13 mouse cellular contexts compared by ENCODE assay signal in the genomic region with DNA sequence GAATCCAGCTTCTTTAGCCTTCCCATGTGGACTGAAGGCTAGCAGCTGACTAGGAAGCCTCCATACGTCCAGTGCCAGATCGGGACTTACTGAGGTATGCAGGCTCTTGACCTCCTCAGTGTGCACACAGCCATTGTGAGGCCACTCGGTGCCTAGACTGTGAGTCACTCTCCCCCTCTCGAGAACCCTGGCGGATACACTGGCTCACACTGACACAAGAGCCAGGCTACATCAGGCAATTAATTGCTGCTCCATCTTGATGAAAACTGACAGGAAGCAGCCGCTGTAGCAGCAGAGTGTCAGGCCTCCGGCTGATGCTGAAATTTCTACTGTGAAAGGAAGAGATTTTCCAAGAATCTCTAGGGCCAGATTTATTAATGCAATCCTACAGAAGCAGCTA.
DNase-seq lines count a peak whose midpoint lies in the region.
"Had no signal": no experiment of that assay in that cellular context is flagged by ENCODE, and none has a peak within 500 bp of the region (broad histone marks: within the 10 kb centered on the region; RNA-seq: fewer than 3 reads in every experiment).

No protein-coding gene starts in this region.

- DNase-seq in embryo, embryonic 11 days: peak; percentile 11
- no peak for DNase-seq in embryo, embryonic 9.5 days (ENCODE audit: extremely low spot score)
- DNase-seq in kidney, postnatal 10 days: peak; percentile 30
- no peak for DNase-seq in kidney, adult 18-20 months
- peak; percentile 4 for DNase-seq in urinary bladder, postnatal 14 days (ENCODE audit: low spot score)
- DNase-seq in urinary bladder, postnatal 36 days (ENCODE audit: low spot score in 2 of 2): no peak
- DNase-seq in ovary, adult 18-20 months (ENCODE audit: low spot score): no peak
- DNase-seq: cerebellum, adult 18-20 months; gastrocnemius, postnatal 10 days; heart, adult 2 months; kidney, postnatal 25 days; liver, embryonic 13.5 days; lung, postnatal 10 days had no signal

Comparison
In these comparisons a context has a peak if more than half of its experiments do, and no peak if none do; other contexts are left out.
1. DNase-seq: peak in embryo, embryonic 11 days (single experiment), kidney, postnatal 10 days (single experiment) and urinary bladder, postnatal 14 days (single experiment); none in embryo, embryonic 9.5 days (single experiment), kidney, adult 18-20 months (single experiment), urinary bladder, postnatal 36 days (0 of 2) and ovary, adult 18-20 months (single experiment).